Mouse (Mus musculus) cortical plate, adult 2 months (tissue): Measurements from ENCODE around the gene Nat8f2.
"Not testable (repeated sequence)": the region's sequence is repeated elsewhere in the genome, so short reads cannot be mapped to it uniquely, and the experiment has no call there.

ENCODE experiments used
- CTCF ChIP-seq: fragments of 200-500 bp; IDR thresholded peaks from 2 replicates; pipeline ENCODE4 v1.5.1; 2011; ENCODE audit warnings: mild to moderate bottlenecking, control low read depth, low read length; ENCODE audit not compliant: insufficient read depth; ENCODE audit errors: extremely low read depth
- POLR2A ChIP-seq: fragments of 200-500 bp; IDR thresholded peaks from 2 replicates; pipeline ENCODE4 v1.6.1; 2011; ENCODE audit warnings: mild to moderate bottlenecking, low read length, control low read depth; ENCODE audit not compliant: insufficient read depth; ENCODE audit errors: extremely low read depth

DNA sequence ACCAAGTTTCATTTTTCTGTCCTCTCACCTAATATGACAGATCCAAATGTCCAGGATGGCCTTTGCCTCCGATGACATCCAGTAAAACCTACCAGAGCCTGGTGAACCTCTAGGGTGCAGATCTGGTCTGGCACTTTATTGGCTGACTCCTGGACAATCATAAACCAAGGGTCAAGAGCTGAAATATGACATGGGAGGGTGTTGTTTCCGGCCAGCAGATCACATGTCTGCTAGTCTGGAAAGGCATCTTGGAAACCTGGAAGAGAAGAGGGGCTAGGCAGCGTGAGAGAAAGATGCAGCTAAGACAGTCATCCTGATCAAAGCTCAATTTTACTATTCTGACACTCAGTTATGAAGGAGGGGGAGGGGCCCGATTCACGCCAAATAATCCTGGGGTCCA, at the start of gene Nat8f2:
- TF ChIP-seq POLR2A, CTCF: not testable (repeated sequence)
